Mouse (Mus musculus) gastrocnemius, postnatal 14 days (tissue): ENCODE results near the gene Rdh9. TPM values are rescaled to one million over a fixed set of nuclear protein-coding genes. Genes with fewer than 3 reads are reported as not detected.
"Not testable (repeated sequence)": the region's sequence is repeated elsewhere in the genome, so short reads cannot be mapped to it uniquely, and the experiment has no call there.

Experiments used
- DNase-seq: peaks from one replicate; pipeline ENCODE4 v3.0.0; 2021; ENCODE audit warnings: mixed read lengths
- intact Hi-C: fragments of 180-260 bp; cut with DNase I; formaldehyde crosslinking; loops from one replicate; pipeline ENCODE4 v1.15.1; 2025; ENCODE audit warnings: low total_unique reads
- total RNA-seq, 2 experiments: library from RNA; stranded (reverse); gene quantifications; 2 replicates each; pipeline ENCODE4 v1.2.3; 2021

The Rdh9 gene
- total RNA-seq, 2 experiments from 2014 or later: 0.24 TPM; not detected in 1

GRCm38 (mm10) chr10:127834186-127834585, 58.0 kb downstream of the Rdh9 start:
- DNase-seq, intact Hi-C loops: not testable (repeated sequence)

- intact Hi-C loops: no loop called here
- no peak for DNase-seq
Measured at GRCm38 (mm10) chr10:127835292-127835691, 59.1 kb downstream of the Rdh9 start.

- intact Hi-C loops, DNase-seq: not testable (repeated sequence)
Measured at GRCm38 (mm10) chr10:127837793-127838192, 61.6 kb downstream of the Rdh9 start.

GRCm38 (mm10) chr10:127838539-127838938, 62.4 kb downstream of the Rdh9 start:
- intact Hi-C loops: no loop called here
- DNase-seq: no peak

- DNase-seq: no peak
- intact Hi-C loops: no loop called here
Measured at GRCm38 (mm10) chr10:127840776-127841175, 64.6 kb downstream of the Rdh9 start.

Other genes with a start within 250 kb of the Rdh9 start
- 1 to 10 TPM; 1.3 to 1.5 TPM for gene Nxph4, start 241.8 kb upstream of the Rdh9 start, total RNA-seq
- 100 to 1,000 TPM in 1 of 2 experiments, 10 to 100 TPM in 1; 73.8 to 101 TPM for gene Lrp1, start 155.2 kb upstream of the Rdh9 start, total RNA-seq
- 10 to 100 TPM; 16.1 to 16.6 TPM for gene Stat6, start 133.4 kb upstream of the Rdh9 start, total RNA-seq
- 1 to 10 TPM; 2.3 to 2.7 TPM for gene Nemp1, start 109.5 kb upstream of the Rdh9 start, total RNA-seq
- 1 to 10 TPM; 4.9 to 5.5 TPM for gene Nab2, start 107.8 kb upstream of the Rdh9 start, total RNA-seq
- gene Myo1a, start 71.2 kb upstream of the Rdh9 start, total RNA-seq: under 1 TPM; 0.18 to 0.53 TPM
- not detected for gene Tac2, start 51.9 kb upstream of the Rdh9 start, total RNA-seq
- 1 to 10 TPM; 4.7 to 4.9 TPM for gene Zbtb39, start 36.8 kb upstream of the Rdh9 start, total RNA-seq
- under 1 TPM; 0.47 to 0.80 TPM for gene Gpr182, start 24.7 kb upstream of the Rdh9 start, total RNA-seq
- gene Rdh1, start 16.7 kb upstream of the Rdh9 start, total RNA-seq: under 1 TPM in 1 of 2 experiments, not detected in 1; 0.16 TPM
- gene Rdh16f1, start 16.6 kb upstream of the Rdh9 start, total RNA-seq: under 1 TPM; 0.24 to 0.51 TPM
- gene Rdh16, start 24.8 kb downstream of the Rdh9 start, total RNA-seq: not detected
- gene Rdh19, start 73.5 kb downstream of the Rdh9 start, total RNA-seq: not detected
- gene Rdh16f2, start 90.1 kb downstream of the Rdh9 start, total RNA-seq: not detected
- gene Rdh7, start 112.4 kb downstream of the Rdh9 start, total RNA-seq: not detected
- not detected for gene Sdr9c7, start 122.1 kb downstream of the Rdh9 start, total RNA-seq
- gene Hsd17b6, start 231.2 kb downstream of the Rdh9 start, total RNA-seq: not detected
- gene Prim1, start 238.8 kb downstream of the Rdh9 start, total RNA-seq: 1 to 10 TPM; 2.1 to 2.7 TPM